Mouse (Mus musculus): ENCODE results near the gene Mecp2.
A peak's percentile ranks its signal among the peaks of the same experiment; 100 is the strongest.

Mecp2 gene

DNA sequence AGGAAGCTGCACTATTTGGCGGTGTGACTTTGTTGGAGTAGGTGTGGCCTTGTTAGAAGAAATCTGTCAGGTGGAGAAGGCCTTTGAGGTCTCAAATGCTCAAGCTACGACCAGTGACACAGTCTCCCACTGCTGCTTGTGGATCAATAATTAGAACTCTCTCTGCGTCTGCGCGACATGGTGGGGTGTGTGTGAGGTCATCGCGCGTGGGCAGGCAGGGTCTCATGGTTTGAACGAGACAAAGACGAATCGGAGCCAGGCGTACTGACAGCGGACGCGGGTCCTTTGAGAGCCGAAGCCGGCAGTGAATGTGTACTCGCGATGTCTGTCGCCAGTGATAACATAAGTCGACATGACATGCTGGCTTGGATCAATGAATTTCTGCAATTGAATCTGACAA lies 128.8 kb downstream of the Mecp2 start:
- DNase-seq: no peak

DNA sequence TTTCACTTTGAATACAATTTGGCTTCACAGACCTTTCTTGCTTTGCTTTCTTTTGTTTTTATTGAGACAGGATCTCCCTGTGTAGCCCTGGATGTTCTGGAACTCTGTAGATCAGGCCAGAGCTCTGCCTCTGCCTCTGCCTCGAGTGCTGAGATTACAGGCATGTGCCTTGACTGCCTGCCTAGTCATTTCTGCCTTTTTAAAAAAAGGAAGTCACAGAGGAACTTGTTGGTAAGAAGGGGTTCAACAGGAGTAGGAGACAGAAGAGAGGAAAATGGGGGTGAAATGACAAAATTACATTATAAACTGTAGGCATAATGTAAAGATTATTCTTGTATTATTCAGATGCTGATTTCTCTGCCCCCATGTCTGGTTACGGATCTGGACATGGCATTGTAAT lies 131.5 kb downstream of the Mecp2 start:
- DNase-seq: no peak

DNA sequence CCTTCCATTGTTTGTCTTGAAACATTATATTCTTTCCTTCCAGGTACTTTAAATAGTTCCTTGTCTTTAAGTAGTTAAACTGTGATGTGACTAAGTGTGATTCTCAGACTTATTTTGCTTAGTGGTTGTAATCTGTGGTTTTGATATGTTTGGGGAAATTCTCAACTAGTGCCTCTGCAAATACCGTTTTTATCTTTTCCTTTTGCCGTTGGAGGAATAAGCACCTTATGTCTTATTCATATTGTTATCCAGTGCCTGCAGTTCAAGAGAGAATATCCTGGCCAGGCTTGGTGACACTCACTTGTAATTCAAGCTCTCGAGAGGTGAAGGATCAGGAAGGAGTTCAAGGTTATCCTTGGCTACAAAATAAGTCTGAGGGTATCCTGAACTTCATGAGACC lies 134.1 kb downstream of the Mecp2 start:
- no peak for DNase-seq

DNA sequence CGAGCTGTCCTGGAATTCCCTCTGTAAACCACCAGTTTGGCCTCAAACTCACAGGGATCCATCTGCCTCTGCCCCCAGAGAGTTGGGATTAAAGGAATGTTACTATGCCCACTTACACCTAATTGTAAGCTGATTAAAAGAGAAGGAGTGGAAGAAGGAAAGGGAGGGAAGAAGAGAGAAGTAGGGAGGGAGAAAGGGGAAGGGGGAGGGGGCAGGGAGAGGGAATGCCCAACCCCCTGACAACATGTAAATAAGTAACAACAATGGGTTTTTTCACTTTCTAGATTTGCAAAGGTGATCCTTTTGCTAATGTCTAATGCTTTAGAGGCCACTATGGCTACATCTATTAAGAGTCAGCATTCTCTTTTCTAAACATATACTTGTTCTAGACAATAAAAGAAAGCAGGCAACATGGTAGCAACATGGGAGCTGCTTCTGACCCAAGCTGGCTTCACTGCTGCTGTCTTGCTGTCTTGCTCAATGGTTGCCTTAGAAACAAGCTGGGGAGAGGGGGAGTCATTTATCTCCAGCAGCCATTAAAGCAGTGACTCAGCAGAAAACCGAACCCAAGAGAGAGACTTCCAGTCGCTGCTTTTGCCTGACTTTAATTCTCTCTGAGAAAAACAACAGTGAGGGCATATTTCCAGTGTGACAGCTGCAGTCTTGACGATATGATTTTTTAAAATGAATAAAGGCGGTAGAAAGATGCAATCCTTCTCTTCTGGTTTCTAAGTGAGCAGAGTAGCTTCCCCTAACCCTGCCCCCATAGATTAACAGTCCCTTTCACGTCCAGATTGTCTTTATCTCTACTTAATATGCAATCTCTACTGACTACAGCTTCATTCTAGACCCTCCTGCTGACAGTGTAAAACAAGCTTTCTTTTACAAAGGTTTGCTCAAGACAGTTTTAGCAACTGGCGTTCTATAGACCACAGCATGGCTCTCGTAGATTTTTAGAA lies 136.0 kb downstream of the Mecp2 start:
- peak in 1 of 2 experiments; percentile 9 for DNase-seq

DNA sequence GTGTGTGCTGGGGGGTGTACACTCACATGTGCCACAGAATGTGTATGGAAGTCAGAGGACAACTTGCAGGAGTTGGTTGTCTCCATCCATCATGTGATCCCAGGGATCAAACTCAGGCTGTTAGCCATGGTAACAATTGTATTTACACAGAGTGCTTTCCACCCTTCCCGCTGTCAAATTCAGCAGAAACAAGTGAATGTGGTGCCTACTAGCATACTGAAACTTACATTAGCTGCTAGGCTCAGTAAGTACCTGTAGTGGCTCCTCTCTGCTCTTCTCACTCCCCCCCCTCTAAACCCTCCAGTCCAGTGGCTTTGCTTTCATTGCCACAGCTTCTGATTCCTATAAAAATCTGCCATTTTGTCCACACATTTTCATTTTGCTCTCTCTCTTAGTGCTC lies 157.4 kb downstream of the Mecp2 start:
- DNase-seq: no peak

All from kidney, adult 8-10 months (tissue).